Mouse (Mus musculus): ENCODE results near the gene Gata5. TPM values are rescaled to one million over a fixed set of nuclear protein-coding genes. Genes with fewer than 3 reads are reported as not detected.

Gene Gata5
- polyA plus RNA-seq, 1 experiment from 2014 or later, result not detected

GRCm38 (mm10) chr2:180304554-180304953, 29.9 kb downstream of the Gata5 start:
- H3K9me3 ChIP-seq (ENCODE audit: control insufficient read depth, low read length), result no peaks in the 10 kb centered on the region
- DNase-seq (ENCODE audit: low spot score, missing footprints) (peak; percentile 69), ATAC-seq (ENCODE audit: low FRiP score) (no peak)
- no peaks in the 10 kb centered on the region for H3K36me3 ChIP-seq (ENCODE audit: control insufficient read depth, insufficient read depth, low read length)
- H3K27me3 ChIP-seq (ENCODE audit: control insufficient read depth, insufficient read depth, low read length), result no peaks in the 10 kb centered on the region
- no peak overlapping the region for H3K4me3 ChIP-seq (ENCODE audit: low read depth, low read length)
- no peak overlapping the region for H3K4me2 ChIP-seq
- 62% methylated on average over 4 of the region's 4 CpGs for WGBS
- H3K27ac ChIP-seq (ENCODE audit: low read depth, low read length), result no peak overlapping the region
- no peak overlapping the region for H3K9ac ChIP-seq (ENCODE audit: low read length)
- no peaks in the 10 kb centered on the region for H3K4me1 ChIP-seq (ENCODE audit: control insufficient read depth, insufficient read depth, low read length)

GRCm38 (mm10) chr2:180303468-180303867, 31.0 kb downstream of the Gata5 start:
- Histone ChIP-seq H3K4me3 (ENCODE audit: low read depth, low read length) (no peak overlapping the region), H3K9ac (ENCODE audit: low read length) (no peak overlapping the region), H3K36me3 (ENCODE audit: control insufficient read depth, insufficient read depth, low read length) (no peaks in the 10 kb centered on the region), H3K27me3 (ENCODE audit: control insufficient read depth, insufficient read depth, low read length) (no peaks in the 10 kb centered on the region), H3K27ac (ENCODE audit: low read depth, low read length) (no peak overlapping the region), H3K9me3 (ENCODE audit: control insufficient read depth, low read length) (no peaks in the 10 kb centered on the region), H3K4me2 (no peak overlapping the region), H3K4me1 (ENCODE audit: control insufficient read depth, insufficient read depth, low read length) (no peaks in the 10 kb centered on the region)
- WGBS, result 93% methylated on average over 12 of the region's 12 CpGs
- DNase-seq (ENCODE audit: low spot score, missing footprints), result no peak
- no peak for ATAC-seq (ENCODE audit: low FRiP score)

GRCm38 (mm10) chr2:180302201-180302600, 32.3 kb downstream of the Gata5 start:
- Histone ChIP-seq H3K36me3 (ENCODE audit: control insufficient read depth, insufficient read depth, low read length) (no peaks in the 10 kb centered on the region), H3K27ac (ENCODE audit: low read depth, low read length) (no peak overlapping the region), H3K27me3 (ENCODE audit: control insufficient read depth, insufficient read depth, low read length) (no peaks in the 10 kb centered on the region), H3K4me2 (no peak overlapping the region), H3K4me3 (ENCODE audit: low read depth, low read length) (no peak overlapping the region), H3K9ac (ENCODE audit: low read length) (no peak overlapping the region), H3K9me3 (ENCODE audit: control insufficient read depth, low read length) (no peaks in the 10 kb centered on the region), H3K4me1 (ENCODE audit: control insufficient read depth, insufficient read depth, low read length) (no peaks in the 10 kb centered on the region)
- ATAC-seq (ENCODE audit: low FRiP score) (no peak), DNase-seq (ENCODE audit: low spot score, missing footprints) (no peak)
- WGBS, result 73% methylated on average over 4 of the region's 4 CpGs

- Histone ChIP-seq H3K4me3 (ENCODE audit: low read depth, low read length) (no peak overlapping the region), H3K4me2 (no peak overlapping the region), H3K27ac (ENCODE audit: low read depth, low read length) (no peak overlapping the region), H3K27me3 (ENCODE audit: control insufficient read depth, insufficient read depth, low read length) (no peaks in the 10 kb centered on the region), H3K4me1 (ENCODE audit: control insufficient read depth, insufficient read depth, low read length) (no peaks in the 10 kb centered on the region), H3K36me3 (ENCODE audit: control insufficient read depth, insufficient read depth, low read length) (no peaks in the 10 kb centered on the region), H3K9ac (ENCODE audit: low read length) (no peak overlapping the region), H3K9me3 (ENCODE audit: control insufficient read depth, low read length) (no peaks in the 10 kb centered on the region)
- WGBS, result 58% methylated on average over 5 of the region's 5 CpGs
- DNase-seq (ENCODE audit: low spot score, missing footprints) (peak; percentile 19), ATAC-seq (ENCODE audit: low FRiP score) (no peak)
Measured at GRCm38 (mm10) chr2:180300771-180301170, 33.7 kb downstream of the Gata5 start.

- H3K4me3 ChIP-seq (ENCODE audit: low read depth, low read length), result no peak overlapping the region
- 84% methylated on average over 2 of the region's 2 CpGs for whole genome bisulfite sequencing
- no peaks in the 10 kb centered on the region for H3K27me3 ChIP-seq (ENCODE audit: control insufficient read depth, insufficient read depth, low read length)
- no peaks in the 10 kb centered on the region for H3K36me3 ChIP-seq (ENCODE audit: control insufficient read depth, insufficient read depth, low read length)
- H3K9ac ChIP-seq (ENCODE audit: low read length), result no peak overlapping the region
- no peak overlapping the region for H3K4me2 ChIP-seq
- DNase-seq (ENCODE audit: low spot score, missing footprints) (peak; percentile 44), ATAC-seq (ENCODE audit: low FRiP score) (no peak)
- H3K9me3 ChIP-seq (ENCODE audit: control insufficient read depth, low read length), result no peaks in the 10 kb centered on the region
- no peak overlapping the region for H3K27ac ChIP-seq (ENCODE audit: low read depth, low read length)
- no peaks in the 10 kb centered on the region for H3K4me1 ChIP-seq (ENCODE audit: control insufficient read depth, insufficient read depth, low read length)
Measured at GRCm38 (mm10) chr2:180300252-180300651, 34.2 kb downstream of the Gata5 start.

GRCm38 (mm10) chr2:180292906-180293305, 41.6 kb downstream of the Gata5 start:
- no peak for ATAC-seq (ENCODE audit: low FRiP score)
- WGBS, result 80% methylated on average over 8 of the region's 8 CpGs

GRCm38 (mm10) chr2:180292026-180292425, 42.5 kb downstream of the Gata5 start:
- Histone ChIP-seq H3K4me1 (ENCODE audit: control insufficient read depth, insufficient read depth, low read length) (no peaks in the 10 kb centered on the region), H3K27me3 (ENCODE audit: control insufficient read depth, insufficient read depth, low read length) (no peaks in the 10 kb centered on the region), H3K36me3 (ENCODE audit: control insufficient read depth, insufficient read depth, low read length) (no peaks in the 10 kb centered on the region), H3K9ac (ENCODE audit: low read length) (no peak overlapping the region), H3K9me3 (ENCODE audit: control insufficient read depth, low read length) (no peaks in the 10 kb centered on the region), H3K4me2 (no peak overlapping the region), H3K27ac (ENCODE audit: low read depth, low read length) (no peak overlapping the region), H3K4me3 (ENCODE audit: low read depth, low read length) (no peak overlapping the region)
- no peak for DNase-seq (ENCODE audit: low spot score, missing footprints)
- 84% methylated on average over 4 of the region's 4 CpGs for WGBS
- ATAC-seq (ENCODE audit: low FRiP score), result no peak

More at GRCm38 (mm10) chr2:180292906-180293305, 41.6 kb downstream of the Gata5 start:
- H3K4me3 ChIP-seq (ENCODE audit: low read depth, low read length), result no peak overlapping the region
- H3K4me1 ChIP-seq (ENCODE audit: control insufficient read depth, insufficient read depth, low read length), result no peaks in the 10 kb centered on the region
- no peaks in the 10 kb centered on the region for H3K36me3 ChIP-seq (ENCODE audit: control insufficient read depth, insufficient read depth, low read length)
- no peak overlapping the region for H3K4me2 ChIP-seq
- no peaks in the 10 kb centered on the region for H3K27me3 ChIP-seq (ENCODE audit: control insufficient read depth, insufficient read depth, low read length)
- DNase-seq (ENCODE audit: low spot score, missing footprints), result peak; percentile 41
- H3K9me3 ChIP-seq (ENCODE audit: control insufficient read depth, low read length), result no peaks in the 10 kb centered on the region
- H3K27ac ChIP-seq (ENCODE audit: low read depth, low read length), result no peak overlapping the region
- H3K9ac ChIP-seq (ENCODE audit: low read length), result no peak overlapping the region

- no peaks in the 10 kb centered on the region for H3K9me3 ChIP-seq (ENCODE audit: control insufficient read depth, low read length)
- ATAC-seq (ENCODE audit: low FRiP score) (no peak), DNase-seq (ENCODE audit: low spot score, missing footprints) (peak; percentile 64)
- no peaks in the 10 kb centered on the region for H3K4me1 ChIP-seq (ENCODE audit: control insufficient read depth, insufficient read depth, low read length)
- H3K9ac ChIP-seq (ENCODE audit: low read length), result no peak overlapping the region
- no peak overlapping the region for H3K4me3 ChIP-seq (ENCODE audit: low read depth, low read length)
- no peak overlapping the region for H3K4me2 ChIP-seq
- H3K36me3 ChIP-seq (ENCODE audit: control insufficient read depth, insufficient read depth, low read length), result no peaks in the 10 kb centered on the region
- H3K27me3 ChIP-seq (ENCODE audit: control insufficient read depth, insufficient read depth, low read length), result no peaks in the 10 kb centered on the region
- no peak overlapping the region for H3K27ac ChIP-seq (ENCODE audit: low read depth, low read length)
- WGBS, result 81% methylated on average over 5 of the region's 5 CpGs
Measured at GRCm38 (mm10) chr2:180291566-180291965, 42.9 kb downstream of the Gata5 start.

GRCm38 (mm10) chr2:180290503-180290902, 44.0 kb downstream of the Gata5 start:
- no peaks in the 10 kb centered on the region for H3K27me3 ChIP-seq (ENCODE audit: control insufficient read depth, insufficient read depth, low read length)
- no peaks in the 10 kb centered on the region for H3K9me3 ChIP-seq (ENCODE audit: control insufficient read depth, low read length)
- ATAC-seq (ENCODE audit: low FRiP score) (no peak), DNase-seq (ENCODE audit: low spot score, missing footprints) (peak; percentile 35)
- H3K4me2 ChIP-seq, result no peak overlapping the region
- no peaks in the 10 kb centered on the region for H3K36me3 ChIP-seq (ENCODE audit: control insufficient read depth, insufficient read depth, low read length)
- H3K4me1 ChIP-seq (ENCODE audit: control insufficient read depth, insufficient read depth, low read length), result no peaks in the 10 kb centered on the region
- WGBS, result 65% methylated on average over 6 of the region's 6 CpGs
- no peak overlapping the region for H3K4me3 ChIP-seq (ENCODE audit: low read depth, low read length)
- H3K9ac ChIP-seq (ENCODE audit: low read length), result no peak overlapping the region
- no peak overlapping the region for H3K27ac ChIP-seq (ENCODE audit: low read depth, low read length)
